Comparison of ENCODE assay signal across 7 mouse cellular contexts in the genomic region with DNA sequence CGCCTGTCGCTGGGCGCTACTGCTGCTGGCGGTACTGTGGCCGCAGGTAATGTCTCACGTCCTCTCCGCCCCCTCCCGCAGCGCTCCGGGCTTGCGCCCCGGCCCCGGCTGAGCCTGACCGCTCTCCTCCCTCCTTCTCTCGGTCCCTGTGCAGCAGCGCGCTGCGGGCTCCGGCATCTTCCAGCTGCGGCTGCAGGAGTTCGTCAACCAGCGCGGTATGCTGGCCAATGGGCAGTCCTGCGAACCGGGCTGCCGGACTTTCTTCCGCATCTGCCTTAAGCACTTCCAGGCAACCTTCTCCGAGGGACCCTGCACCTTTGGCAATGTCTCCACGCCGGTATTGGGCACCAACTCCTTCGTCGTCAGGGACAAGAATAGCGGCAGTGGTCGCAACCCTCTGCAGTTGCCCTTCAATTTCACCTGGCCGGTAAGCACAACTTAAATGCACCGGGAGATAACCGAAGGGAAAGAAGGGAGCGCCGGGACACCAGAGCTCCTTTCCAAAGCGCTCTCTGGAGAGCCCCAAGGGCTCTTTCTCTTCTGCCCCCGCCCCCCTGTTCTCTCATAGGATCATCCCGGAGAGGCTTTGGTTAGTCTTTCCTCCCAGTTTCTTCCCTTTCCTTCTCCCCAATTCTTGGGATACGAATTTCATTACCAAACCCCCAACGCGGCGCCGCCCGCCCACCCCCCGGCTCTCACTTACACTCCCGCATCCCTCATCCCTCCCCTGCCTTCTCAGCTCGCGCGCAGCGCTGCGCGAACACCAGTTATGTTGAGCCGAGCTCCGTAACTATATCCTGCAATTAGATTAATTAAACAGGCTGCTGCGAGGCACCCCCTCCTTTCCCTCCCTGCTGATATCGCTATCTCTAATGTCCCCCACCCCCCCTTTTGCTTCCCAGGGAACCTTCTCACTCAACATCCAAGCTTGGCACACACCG. TPM values are rescaled to one million over a fixed set of nuclear protein-coding genes. Genes with fewer than 3 reads are reported as not detected.
DNase-seq lines count a peak whose midpoint lies in the region; ATAC-seq lines count a peak whose summit lies in the region.

No protein-coding gene starts in this region.

- H3K36me3 ChIP-seq in embryonic facial prominence, embryonic 12.5 days, result no peaks in the 10 kb centered on the region
- H3K36me3 ChIP-seq in hindbrain, embryonic 14.5 days (replicated peaks; ENCODE audit: control insufficient read depth, insufficient read depth), result no peaks in the 10 kb centered on the region
- H3K36me3 ChIP-seq in megakaryocyte, embryonic 14.5 days (replicated peaks; ENCODE audit: low read length), result no peaks in the 10 kb centered on the region

- ATAC-seq in embryonic facial prominence, embryonic 12.5 days (ENCODE audit: insufficient number of reproducible peaks, insufficient read depth, low FRiP score, low TSS enrichment), result no peak
- no peak for ATAC-seq in hindbrain, embryonic 14.5 days (ENCODE audit: low FRiP score)

- WGBS in embryonic facial prominence, embryonic 12.5 days, result under 1% methylated on average over 58 of the region's 61 CpGs
- under 1% methylated on average over 61 of the region's 61 CpGs for WGBS in hindbrain, embryonic 14.5 days

- H3K27ac ChIP-seq in embryonic facial prominence, embryonic 12.5 days, result 0 out of 2 replicates have a peak overlapping the region, but pooled peaks have one; percentile 4
- no peak overlapping the region for H3K27ac ChIP-seq in hindbrain, embryonic 14.5 days

- H3K4me1 ChIP-seq in embryonic facial prominence, embryonic 12.5 days, result peaks cover 51% of the 10 kb centered on the region
- peaks cover 44% of the 10 kb centered on the region for H3K4me1 ChIP-seq in hindbrain, embryonic 14.5 days (replicated peaks; ENCODE audit: control insufficient read depth, insufficient read depth, low read length)
- peaks cover 55% of the 10 kb centered on the region for H3K4me1 ChIP-seq in megakaryocyte, embryonic 14.5 days

- H3K27me3 ChIP-seq in embryonic facial prominence, embryonic 12.5 days, result peaks cover 98% of the 10 kb centered on the region
- H3K27me3 ChIP-seq in hindbrain, embryonic 14.5 days (ENCODE audit: control insufficient read depth, insufficient read depth, low read length), result peaks cover 100% of the 10 kb centered on the region
- H3K27me3 ChIP-seq in megakaryocyte, embryonic 14.5 days (replicated peaks), result peaks cover 98% of the 10 kb centered on the region

- peak overlapping the region; percentile 44 for H3K4me3 ChIP-seq in embryonic facial prominence, embryonic 12.5 days
- peak overlapping the region; percentile 43 for H3K4me3 ChIP-seq in hindbrain, embryonic 14.5 days (replicated peaks; ENCODE audit: low read length)
- H3K4me3 ChIP-seq in megakaryocyte, embryonic 14.5 days (replicated peaks), result peak overlapping the region; percentile 92

- DNase-seq in retina, postnatal 1 day, result peak; percentile 52
- DNase-seq in retina, embryonic 14.5 days (ENCODE audit: low spot score), result no peak
- no peak for DNase-seq in hindbrain, embryonic 14.5 days (ENCODE audit: low spot score)
- DNase-seq in frontal cortex, postnatal 25 days (ENCODE audit: low spot score in 2 of 2), result no peak
- no peak for DNase-seq in spleen, postnatal 10 days (ENCODE audit: low spot score in 2 of 2)

- no peaks in the 10 kb centered on the region for H3K9me3 ChIP-seq in embryonic facial prominence, embryonic 12.5 days
- no peaks in the 10 kb centered on the region for H3K9me3 ChIP-seq in hindbrain, embryonic 14.5 days (ENCODE audit: control insufficient read depth, low read length)
- H3K9me3 ChIP-seq in megakaryocyte, embryonic 14.5 days, result peaks cover 11% of the 10 kb centered on the region; the same call in 1 of the 2 replicates

- peak overlapping the region; percentile 83 for H3K4me2 ChIP-seq in embryonic facial prominence, embryonic 12.5 days (replicated peaks)
- peak overlapping the region; percentile 89 for H3K4me2 ChIP-seq in hindbrain, embryonic 14.5 days (replicated peaks)

- peak overlapping the region; percentile 54 for H3K9ac ChIP-seq in embryonic facial prominence, embryonic 12.5 days
- H3K9ac ChIP-seq in hindbrain, embryonic 14.5 days, result peak overlapping the region; percentile 58

RNA-seq across cellular contexts. Expression of a gene that starts 0.8 kb away (rescaled TPM):
- polyA plus RNA-seq in embryonic facial prominence, embryonic 12.5 days (2016; fragmentation: Nextera tagmentation; extraction: Ambion mirVana), result 5.1 and 5.7 TPM in 2 replicates
- 3.9 and 4.8 TPM in 2 replicates for polyA plus RNA-seq in hindbrain, embryonic 14.5 days (2014; fragmentation: Nextera tagmentation; extraction: Ambion mirVana)
- polyA plus RNA-seq in megakaryocyte, embryonic 14.5 days (2012; ENCODE audit: insufficient read depth, low replicate concordance), result not detected in 2 replicates

RNA-seq across cellular contexts. Expression of a gene that starts 24.6 kb away (rescaled TPM):
- 0.79 and 1.0 TPM in 2 replicates for polyA plus RNA-seq in embryonic facial prominence, embryonic 12.5 days (2016; fragmentation: Nextera tagmentation; extraction: Ambion mirVana)
- polyA plus RNA-seq in hindbrain, embryonic 14.5 days (2014; fragmentation: Nextera tagmentation; extraction: Ambion mirVana), result 8.8 and 10.3 TPM in 2 replicates
- polyA plus RNA-seq in megakaryocyte, embryonic 14.5 days (2012; ENCODE audit: insufficient read depth, low replicate concordance), result 33.0 and 93.9 TPM in 2 replicates

RNA-seq across cellular contexts. Expression of a gene that starts 37.9 kb away (rescaled TPM):
- 23.8 and 23.9 TPM in 2 replicates for polyA plus RNA-seq in embryonic facial prominence, embryonic 12.5 days (2016; fragmentation: Nextera tagmentation; extraction: Ambion mirVana)
- 19.3 and 19.7 TPM in 2 replicates for polyA plus RNA-seq in hindbrain, embryonic 14.5 days (2014; fragmentation: Nextera tagmentation; extraction: Ambion mirVana)
- polyA plus RNA-seq in megakaryocyte, embryonic 14.5 days (2012; ENCODE audit: insufficient read depth, low replicate concordance), result 8.8 and 11.1 TPM in 2 replicates

RNA-seq across cellular contexts. Expression of a gene that starts 55.4 kb away (rescaled TPM):
- 5.7 and 6.9 TPM in 2 replicates for polyA plus RNA-seq in embryonic facial prominence, embryonic 12.5 days (2016; fragmentation: Nextera tagmentation; extraction: Ambion mirVana)
- polyA plus RNA-seq in hindbrain, embryonic 14.5 days (2014; fragmentation: Nextera tagmentation; extraction: Ambion mirVana), result 20.9 and 26.9 TPM in 2 replicates
- polyA plus RNA-seq in megakaryocyte, embryonic 14.5 days (2012; ENCODE audit: insufficient read depth, low replicate concordance), result 1.9 TPM in 1 of 2 replicates, not detected in the other
